Mouse (Mus musculus) liver, embryonic 14.5 days (tissue): ENCODE measurements around the gene Cep128.

Source experiments
- CTCF ChIP-seq: IDR thresholded peaks from 2 replicates; pipeline ENCODE4 v1.5.1; 2016; ENCODE audit warnings: antibody characterized with exemption, low read depth, control low read depth
- EP300 ChIP-seq: IDR thresholded peaks from 2 replicates; pipeline ENCODE4 v1.6.1; 2016; ENCODE audit warnings: antibody characterized with exemption, low read depth

GRCm38 (mm10) chr12:91088271-91088670 lies 295.9 kb downstream of the Cep128 start:
- TF ChIP-seq EP300, result no peak
- no peak for TF ChIP-seq CTCF
